18 mouse cellular contexts compared by ENCODE assay signal in the genomic region with DNA sequence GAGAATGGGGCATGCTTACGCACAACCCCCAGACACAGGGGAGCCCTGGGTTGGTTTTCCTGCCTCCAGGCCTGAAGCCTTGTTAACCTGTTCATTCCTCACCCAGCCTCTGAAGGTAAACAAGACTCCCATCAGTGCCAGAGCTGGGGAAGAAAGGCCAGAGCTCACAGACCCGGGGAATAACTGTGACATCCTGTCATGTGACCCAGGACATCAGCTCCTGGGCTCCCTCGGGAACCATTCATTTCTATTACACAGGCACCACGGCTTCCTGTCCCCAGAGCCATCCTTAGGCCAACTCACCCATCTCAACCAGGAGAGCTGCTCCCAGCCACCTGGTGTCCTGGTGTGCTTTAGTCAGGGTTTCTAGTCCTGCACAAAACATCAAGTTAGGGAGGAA. TPM values are rescaled to one million over a fixed set of nuclear protein-coding genes. Genes with fewer than 3 reads are reported as not detected.
DNase-seq lines count a peak whose midpoint lies in the region; ATAC-seq and TF ChIP-seq lines count a peak whose summit lies in the region.
"Had no signal": no experiment of that assay in that cellular context is flagged by ENCODE, and none has a peak within 500 bp of the region (broad histone marks: within the 10 kb centered on the region; RNA-seq: fewer than 3 reads in every experiment).

No protein-coding gene starts in this region.

- intact Hi-C loops in left cerebral cortex, adult 2 months (cut with DNase I): no loop called here
- intact Hi-C loops in left cerebral cortex, postnatal 14 days (cut with DNase I): no loop called here

- peak overlapping the region; percentile 54; the same call in 1 of the 2 replicates for H3K27ac ChIP-seq in forebrain, embryonic 10.5 days
- H3K27ac ChIP-seq in forebrain, embryonic 12.5 days: no peak overlapping the region
- peak overlapping the region; percentile 55 for H3K27ac ChIP-seq in left cerebral cortex, adult 2 months
- H3K27ac ChIP-seq in embryonic facial prominence, embryonic 11.5 days (replicated peaks; ENCODE audit: low read depth, low read length): no peak overlapping the region
- H3K27ac ChIP-seq: forebrain, embryonic 15.5 days; gastrocnemius, adult 2 months; hindbrain, embryonic 14.5 days; stomach, postnatal 0 days had no signal

- WGBS in forebrain, embryonic 10.5 days: 54% methylated on average over 4 of the region's 4 CpGs
- 66% methylated on average over 4 of the region's 4 CpGs for WGBS in forebrain, embryonic 12.5 days
- 25% methylated on average over 4 of the region's 4 CpGs for WGBS in embryonic facial prominence, embryonic 11.5 days

- no peak for TF ChIP-seq CTCF in left cerebral cortex, adult 2 months (IDR thresholded peaks at IDR 0.05)

- ATAC-seq in forebrain, embryonic 12.5 days (ENCODE audit: low FRiP score): no peak
- ATAC-seq in embryonic facial prominence, embryonic 11.5 days (replicated peaks; ENCODE audit: insufficient number of reproducible peaks, low FRiP score, low TSS enrichment, low read depth): no peak
- ATAC-seq: forebrain, embryonic 15.5 days; intestine, embryonic 16.5 days had no signal

- peaks cover 10% of the 10 kb centered on the region for H3K4me1 ChIP-seq in forebrain, embryonic 10.5 days
- 0 out of 2 replicates have a peak, but pooled peaks cover 2% of the 10 kb centered on the region for H3K4me1 ChIP-seq in forebrain, embryonic 12.5 days
- no peaks in the 10 kb centered on the region for H3K4me1 ChIP-seq in embryonic facial prominence, embryonic 11.5 days (ENCODE audit: control insufficient read depth, insufficient read depth, low read length)

- DNase-seq in forebrain, embryonic 10.5 days (ENCODE audit: extremely low spot score, low spot score): no peak
- DNase-seq in left cerebral cortex, adult 2 months (ENCODE audit: extremely low spot score in 1 of 2, low spot score in 2 of 2): no peak
- no peak for DNase-seq in left cerebral cortex, postnatal 14 days (ENCODE audit: low spot score in 2 of 2)
- DNase-seq in R1 (ENCODE audit: low read depth, low spot score): peak; percentile 31
- no peak for DNase-seq in embryonic facial prominence, embryonic 11.5 days (ENCODE audit: low spot score)
- no peak for DNase-seq in ovary, postnatal 14 days (ENCODE audit: low spot score)
- no peak for DNase-seq in heart, adult 9 months (ENCODE audit: low spot score in 2 of 2)
- DNase-seq: cerebellum, postnatal 36 days; gastrocnemius, adult 2 months; liver; lung, embryonic 14.5 days; thymus, postnatal 36 days had no signal

- H3K9me3 ChIP-seq in forebrain, embryonic 10.5 days: no peaks in the 10 kb centered on the region
- no peaks in the 10 kb centered on the region for H3K9me3 ChIP-seq in forebrain, embryonic 12.5 days
- H3K9me3 ChIP-seq in embryonic facial prominence, embryonic 11.5 days (replicated peaks; ENCODE audit: control insufficient read depth, low read length): no peaks in the 10 kb centered on the region
- H3K9me3 ChIP-seq: forebrain, embryonic 15.5 days; megakaryocyte, embryonic 14.5 days had no signal

- H3K9ac ChIP-seq in forebrain, embryonic 12.5 days: no peak overlapping the region
- peak overlapping the region; percentile 25; the same call in 1 of the 2 replicates for H3K9ac ChIP-seq in embryonic facial prominence, embryonic 11.5 days (replicated peaks; ENCODE audit: low read length)
- H3K9ac ChIP-seq: forebrain, embryonic 15.5 days; hindbrain, embryonic 14.5 days; lung, embryonic 14.5 days had no signal

- no peak overlapping the region for H3K4me2 ChIP-seq in forebrain, embryonic 12.5 days
- no peak overlapping the region for H3K4me2 ChIP-seq in embryonic facial prominence, embryonic 11.5 days (ENCODE audit: low read depth, low read length)
- H3K4me2 ChIP-seq: forebrain, embryonic 15.5 days; hindbrain, embryonic 14.5 days; lung, embryonic 14.5 days had no signal

- H3K27me3 ChIP-seq in forebrain, embryonic 10.5 days (ENCODE audit: poor library complexity, severe bottlenecking): no peaks in the 10 kb centered on the region
- no peaks in the 10 kb centered on the region for H3K27me3 ChIP-seq in forebrain, embryonic 12.5 days
- H3K27me3 ChIP-seq in embryonic facial prominence, embryonic 11.5 days (ENCODE audit: control insufficient read depth, insufficient read depth, low read length): no peaks in the 10 kb centered on the region
- H3K27me3 ChIP-seq: forebrain, embryonic 15.5 days had no signal

- no peaks in the 10 kb centered on the region for H3K36me3 ChIP-seq in forebrain, embryonic 10.5 days (replicated peaks)
- H3K36me3 ChIP-seq in forebrain, embryonic 12.5 days (replicated peaks): no peaks in the 10 kb centered on the region
- no peaks in the 10 kb centered on the region for H3K36me3 ChIP-seq in embryonic facial prominence, embryonic 11.5 days (replicated peaks; ENCODE audit: control insufficient read depth, insufficient read depth, low read depth, low read length)
- H3K36me3 ChIP-seq: forebrain, embryonic 15.5 days had no signal

- no peak overlapping the region for H3K4me3 ChIP-seq in forebrain, embryonic 10.5 days
- no peak overlapping the region for H3K4me3 ChIP-seq in forebrain, embryonic 12.5 days (replicated peaks)
- H3K4me3 ChIP-seq in left cerebral cortex, adult 2 months: no peak overlapping the region
- no peak overlapping the region for H3K4me3 ChIP-seq in embryonic facial prominence, embryonic 11.5 days (ENCODE audit: low read depth, low read length)
- H3K4me3 ChIP-seq: forebrain, embryonic 15.5 days; gastrocnemius, adult 2 months; megakaryocyte, embryonic 14.5 days had no signal

RNA-seq across cellular contexts. Expression of a gene that starts 27.8 kb away (rescaled TPM):
- 2.9 and 8.1 TPM in 2 replicates for polyA plus RNA-seq in forebrain, embryonic 10.5 days (2016; fragmentation: Nextera tagmentation; extraction: Ambion mirVana)
- 115 and 134 TPM in 2 replicates for polyA plus RNA-seq in forebrain, embryonic 12.5 days (2016; fragmentation: Nextera tagmentation; extraction: Ambion mirVana)
- total RNA-seq in left cerebral cortex, adult 2 months (2021): 100 to 1,000 TPM; 353 to 364 TPM
- 100 to 1,000 TPM; 324 to 330 TPM for total RNA-seq in left cerebral cortex, postnatal 14 days (2021)
- polyA plus RNA-seq in embryonic facial prominence, embryonic 11.5 days (2014; fragmentation: Nextera tagmentation; extraction: Ambion mirVana): 18.2 and 27.1 TPM in 2 replicates

Comparison
In these comparisons a context has a peak if more than half of its experiments do, and no peak if none do; other contexts are left out.
1. H3K27ac ChIP-seq: peak in forebrain, embryonic 10.5 days (single experiment) and left cerebral cortex, adult 2 months (single experiment); none in forebrain, embryonic 12.5 days (single experiment) and embryonic facial prominence, embryonic 11.5 days (single experiment).